ENCODE assay signal across 8 mouse cellular contexts in genomic region chr16:43335151-43335823, GRCm38 (mm10).
DNase-seq lines count a peak whose midpoint lies in the region; ATAC-seq lines count a peak whose summit lies in the region.

No protein-coding gene starts in this region.

- no peaks in the 10 kb centered on the region for H3K9me3 ChIP-seq in forebrain, embryonic 14.5 days (replicated peaks; ENCODE audit: control insufficient read depth, low read length)
- H3K9me3 ChIP-seq in forebrain, embryonic 12.5 days = no peaks in the 10 kb centered on the region
- H3K9me3 ChIP-seq in embryonic facial prominence, embryonic 10.5 days = no peaks in the 10 kb centered on the region
- H3K9me3 ChIP-seq in intestine, embryonic 14.5 days (ENCODE audit: control insufficient read depth, low read length) = no peaks in the 10 kb centered on the region

- no peak overlapping the region for H3K4me3 ChIP-seq in forebrain, embryonic 14.5 days (ENCODE audit: low read depth, low read length)
- H3K4me3 ChIP-seq in forebrain, embryonic 12.5 days (replicated peaks) = no peak overlapping the region
- no peak overlapping the region for H3K4me3 ChIP-seq in embryonic facial prominence, embryonic 10.5 days
- no peak overlapping the region for H3K4me3 ChIP-seq in intestine, embryonic 14.5 days (ENCODE audit: low read depth, low read length)

- ATAC-seq in forebrain, embryonic 14.5 days = no peak
- no peak for ATAC-seq in forebrain, embryonic 12.5 days (ENCODE audit: low FRiP score)
- no peak for ATAC-seq in intestine, embryonic 14.5 days (replicated peaks; ENCODE audit: low FRiP score, low TSS enrichment, low read depth)
- ATAC-seq in cerebellum, adult (ENCODE audit: insufficient number of reproducible peaks, low FRiP score, low TSS enrichment) = no peak

- H3K27ac ChIP-seq in forebrain, embryonic 14.5 days (ENCODE audit: low read depth, low read length) = peak overlapping the region; percentile 39; the same call in 1 of the 2 replicates
- H3K27ac ChIP-seq in forebrain, embryonic 12.5 days = no peak overlapping the region
- 0 out of 2 replicates have a peak overlapping the region, but pooled peaks have one; percentile 31 for H3K27ac ChIP-seq in embryonic facial prominence, embryonic 10.5 days (replicated peaks)
- 0 out of 2 replicates have a peak overlapping the region, but pooled peaks have one; percentile 33 for H3K27ac ChIP-seq in intestine, embryonic 14.5 days (ENCODE audit: low read depth)

- H3K4me1 ChIP-seq in forebrain, embryonic 14.5 days (ENCODE audit: control insufficient read depth, insufficient read depth, low read length) = peaks cover 13% of the 10 kb centered on the region
- H3K4me1 ChIP-seq in forebrain, embryonic 12.5 days = peaks cover 20% of the 10 kb centered on the region
- peaks cover 28% of the 10 kb centered on the region for H3K4me1 ChIP-seq in embryonic facial prominence, embryonic 10.5 days
- H3K4me1 ChIP-seq in intestine, embryonic 14.5 days (replicated peaks; ENCODE audit: control insufficient read depth, insufficient read depth, low read length) = peaks cover 8% of the 10 kb centered on the region

- H3K27me3 ChIP-seq in forebrain, embryonic 14.5 days (replicated peaks; ENCODE audit: control insufficient read depth, insufficient read depth, low read length) = no peaks in the 10 kb centered on the region
- no peaks in the 10 kb centered on the region for H3K27me3 ChIP-seq in forebrain, embryonic 12.5 days
- no peaks in the 10 kb centered on the region for H3K27me3 ChIP-seq in embryonic facial prominence, embryonic 10.5 days (replicated peaks; ENCODE audit: low read depth, poor library complexity, severe bottlenecking)
- no peaks in the 10 kb centered on the region for H3K27me3 ChIP-seq in intestine, embryonic 14.5 days (replicated peaks; ENCODE audit: control insufficient read depth, insufficient read depth, low read length)

- peak; percentile 5 for DNase-seq in forebrain, embryonic 14.5 days (ENCODE audit: low spot score)
- DNase-seq in embryonic facial prominence, embryonic 10.5 days (ENCODE audit: low spot score) = no peak
- DNase-seq in intestine, embryonic 14.5 days (ENCODE audit: low spot score) = no peak
- DNase-seq in lung, postnatal 36 days = peak; percentile 68
- no peak for DNase-seq in testis, postnatal 10 days (ENCODE audit: low spot score)
- DNase-seq in retina, postnatal 1 day = no peak

- no peaks in the 10 kb centered on the region for H3K36me3 ChIP-seq in forebrain, embryonic 14.5 days (ENCODE audit: control insufficient read depth, insufficient read depth, low read length)
- no peaks in the 10 kb centered on the region for H3K36me3 ChIP-seq in forebrain, embryonic 12.5 days (replicated peaks)
- H3K36me3 ChIP-seq in embryonic facial prominence, embryonic 10.5 days (replicated peaks) = no peaks in the 10 kb centered on the region
- H3K36me3 ChIP-seq in intestine, embryonic 14.5 days (ENCODE audit: control insufficient read depth, insufficient read depth, low read length) = no peaks in the 10 kb centered on the region

- 79% methylated on average over 8 of the region's 8 CpGs for whole genome bisulfite sequencing in forebrain, embryonic 14.5 days
- WGBS in forebrain, embryonic 12.5 days = 80% methylated on average over 8 of the region's 8 CpGs
- 65% methylated on average over 8 of the region's 8 CpGs for WGBS in embryonic facial prominence, embryonic 10.5 days
- whole genome bisulfite sequencing in intestine, embryonic 14.5 days = 54% methylated on average over 8 of the region's 8 CpGs

- H3K4me2 ChIP-seq in forebrain, embryonic 14.5 days (ENCODE audit: low read length) = no peak overlapping the region
- no peak overlapping the region for H3K4me2 ChIP-seq in forebrain, embryonic 12.5 days
- no peak overlapping the region for H3K4me2 ChIP-seq in intestine, embryonic 14.5 days (ENCODE audit: low read length)

- H3K9ac ChIP-seq in forebrain, embryonic 14.5 days (ENCODE audit: low read length) = 0 out of 2 replicates have a peak overlapping the region, but pooled peaks have one; percentile 7
- no peak overlapping the region for H3K9ac ChIP-seq in forebrain, embryonic 12.5 days
- H3K9ac ChIP-seq in intestine, embryonic 14.5 days (ENCODE audit: low read length) = no peak overlapping the region

Comparison
In these comparisons a context has a peak if more than half of its experiments do, and no peak if none do; other contexts are left out.
1. DNase-seq: peak in forebrain, embryonic 14.5 days (single experiment) and lung, postnatal 36 days (single experiment); none in embryonic facial prominence, embryonic 10.5 days (single experiment), intestine, embryonic 14.5 days (single experiment), testis, postnatal 10 days (single experiment) and retina, postnatal 1 day (single experiment).